Comparison of ENCODE assay signal across 7 mouse cellular contexts in the genomic region with DNA sequence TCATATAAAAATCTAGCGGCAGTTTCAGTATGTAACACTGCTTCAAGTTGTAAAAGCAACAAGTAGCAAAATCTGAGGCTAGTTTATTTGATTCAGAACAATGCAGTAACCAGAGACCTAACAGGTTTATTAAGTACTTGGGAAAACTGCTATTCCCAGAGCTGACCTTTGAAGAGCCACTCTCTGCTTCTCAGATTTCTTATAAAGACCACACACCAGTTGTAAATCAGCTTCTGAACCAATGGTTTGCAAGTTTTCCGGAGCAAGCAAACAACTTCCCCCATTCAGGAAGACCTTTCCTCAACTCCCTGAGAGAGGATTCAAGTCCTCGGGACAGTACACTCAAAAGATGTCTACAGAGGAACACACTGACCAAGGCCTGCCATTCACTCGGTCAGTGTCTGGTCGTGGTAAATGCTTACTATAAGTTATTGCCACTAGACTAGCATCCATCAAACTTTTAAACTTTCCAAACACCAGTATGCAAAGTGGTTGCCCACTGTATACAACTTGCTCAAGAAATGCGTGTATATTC. TPM values are rescaled to one million over a fixed set of nuclear protein-coding genes. Genes with fewer than 3 reads are reported as not detected.
DNase-seq lines count a peak whose midpoint lies in the region; ATAC-seq lines count a peak whose summit lies in the region.

No protein-coding gene starts in this region.

- WGBS in forebrain, embryonic 15.5 days = 23% methylated on average over 6 of the region's 6 CpGs
- 19% methylated on average over 6 of the region's 6 CpGs for WGBS in liver, embryonic 15.5 days (ENCODE audit: insufficient replicate concordance)

- peak overlapping the region; percentile 98 for H3K27ac ChIP-seq in forebrain, embryonic 15.5 days (replicated peaks)
- peak overlapping the region; percentile 90 for H3K27ac ChIP-seq in liver, embryonic 15.5 days (replicated peaks)

- no peaks in the 10 kb centered on the region for H3K9me3 ChIP-seq in forebrain, embryonic 15.5 days
- no peaks in the 10 kb centered on the region for H3K9me3 ChIP-seq in liver, embryonic 15.5 days (replicated peaks)

- no peaks in the 10 kb centered on the region for H3K27me3 ChIP-seq in forebrain, embryonic 15.5 days
- no peaks in the 10 kb centered on the region for H3K27me3 ChIP-seq in liver, embryonic 15.5 days

- H3K4me1 ChIP-seq in forebrain, embryonic 15.5 days = peaks cover 38% of the 10 kb centered on the region
- peaks cover 57% of the 10 kb centered on the region for H3K4me1 ChIP-seq in liver, embryonic 15.5 days (replicated peaks)

- peak overlapping the region; percentile 42 for H3K4me2 ChIP-seq in forebrain, embryonic 15.5 days (replicated peaks)
- H3K4me2 ChIP-seq in liver, embryonic 15.5 days = peak overlapping the region; percentile 97

- H3K4me3 ChIP-seq in forebrain, embryonic 15.5 days = peak overlapping the region; percentile 92
- H3K4me3 ChIP-seq in liver, embryonic 15.5 days (replicated peaks) = peak overlapping the region; percentile 86

- peak; percentile 49 for DNase-seq in 3T3-L1 (ENCODE audit: low read depth, low spot score)
- peak; percentile 7 for DNase-seq in CD4-positive helper T cell, adult 2 months (ENCODE audit: low read depth, low spot score)
- DNase-seq in cerebellum, postnatal 10 days = no peak
- no peak for DNase-seq in adrenal gland, postnatal 10 days
- DNase-seq in left cerebral cortex, adult 18-20 months (ENCODE audit: low spot score in 2 of 2) = no peak

- no peaks in the 10 kb centered on the region for H3K36me3 ChIP-seq in forebrain, embryonic 15.5 days
- no peaks in the 10 kb centered on the region for H3K36me3 ChIP-seq in liver, embryonic 15.5 days (replicated peaks)

- H3K9ac ChIP-seq in forebrain, embryonic 15.5 days (replicated peaks) = peak overlapping the region; percentile 98
- H3K9ac ChIP-seq in liver, embryonic 15.5 days = peak overlapping the region; percentile 95

- ATAC-seq in forebrain, embryonic 15.5 days (replicated peaks) = no peak
- no peak for ATAC-seq in liver, embryonic 15.5 days (ENCODE audit: insufficient read depth)

RNA-seq across cellular contexts. Expression of a gene that starts 1.6 kb away (rescaled TPM):
- polyA plus RNA-seq in forebrain, embryonic 15.5 days (2015; fragmentation: Nextera tagmentation; extraction: Ambion mirVana) = 8.1 and 8.7 TPM in 2 replicates
- 1.8 TPM in 2 replicates for polyA plus RNA-seq in liver, embryonic 15.5 days (2015; fragmentation: Nextera tagmentation; extraction: Ambion mirVana)
- 10 to 100 TPM; 25.0 to 32.7 TPM for total RNA-seq in adrenal gland, postnatal 10 days (2021)
- 10 to 100 TPM; 58.2 to 62.9 TPM for total RNA-seq in left cerebral cortex, adult 18-20 months (2021)

Comparison
In these comparisons a context has a peak if more than half of its experiments do, and no peak if none do; other contexts are left out.
1. DNase-seq: peak in 3T3-L1 (single experiment) and CD4-positive helper T cell, adult 2 months (single experiment); none in cerebellum, postnatal 10 days (0 of 2), adrenal gland, postnatal 10 days (single experiment) and left cerebral cortex, adult 18-20 months (0 of 2).